Mouse (Mus musculus) spleen, postnatal 0 days (tissue): ENCODE data around the gene Olfr381. TPM values are rescaled to one million over a fixed set of nuclear protein-coding genes. Genes with fewer than 3 reads are reported as not detected.

Experiments
- polyA plus RNA-seq: library from polyadenylated mRNA; unstranded; fragments of >200 nt; fragmentation: Nextera tagmentation; extraction: Ambion mirVana; gene quantifications from 2 replicates; pipeline ENCODE4 v1.2.1, GENCODE M21; 2015

Gene Olfr381
- polyA plus RNA-seq = not detected in 2 replicates

GRCm38 (mm10) chr11:73491503-73491902 is at the start of gene Olfr381:
Gene Olfr381 (minus strand): TSS chr11:73491603.

DNA sequence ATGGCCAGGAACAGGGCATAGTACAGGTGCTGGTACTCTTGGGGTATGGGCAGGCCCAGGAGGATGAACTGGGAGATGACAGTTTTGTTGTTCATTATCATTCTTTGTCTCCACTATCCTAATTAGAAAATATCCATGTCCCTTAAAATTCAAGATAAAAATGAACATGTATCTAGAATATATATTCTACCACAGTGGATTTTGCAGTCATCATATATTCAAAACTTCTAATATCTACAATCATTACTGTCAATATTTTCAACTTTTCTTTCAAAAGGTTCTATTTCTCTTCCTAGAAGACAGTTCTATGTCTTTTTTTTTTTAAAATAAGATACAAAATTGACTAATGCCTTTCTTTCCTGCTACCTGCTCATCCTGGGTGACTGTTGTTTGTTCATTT is 25.7 kb upstream of the Olfr381 start, which contains the start of gene Olfr382:
TSS of gene Olfr382 (minus strand) at position 101 of the 400 bp plus-strand sequence.

GRCm38 (mm10) chr11:73457408-73457807 is 34.0 kb downstream of the Olfr381 start, which contains the start of gene Olfr380:
Gene Olfr380 (minus strand): TSS chr11:73457508.

Other genes starting within 250 kb of the Olfr381 start
- 0.13 and 0.20 TPM in 2 replicates for gene Trpv3, start 224.2 kb downstream of the Olfr381 start, polyA plus RNA-seq
- 0.70 and 1.2 TPM in 2 replicates for gene Aspa, start 162.0 kb downstream of the Olfr381 start, polyA plus RNA-seq
- not detected in 2 replicates for gene Gm49340, start 161.9 kb downstream of the Olfr381 start, polyA plus RNA-seq
- gene Spata22, start 161.9 kb downstream of the Olfr381 start, polyA plus RNA-seq = not detected in 2 replicates
- gene Olfr20, start 140.8 kb downstream of the Olfr381 start, polyA plus RNA-seq = not detected in 2 replicates
- not detected in 2 replicates for gene Olfr376, start 120.4 kb downstream of the Olfr381 start, polyA plus RNA-seq
- gene Olfr1, start 92.0 kb downstream of the Olfr381 start, polyA plus RNA-seq = not detected in 2 replicates
- gene Olfr378, start 63.1 kb downstream of the Olfr381 start, polyA plus RNA-seq = not detected in 2 replicates
- not detected in 2 replicates for gene Olfr380, start 34.1 kb downstream of the Olfr381 start, polyA plus RNA-seq
- gene Olfr382, start 25.6 kb upstream of the Olfr381 start, polyA plus RNA-seq = not detected in 2 replicates
- gene Olfr385, start 101.4 kb upstream of the Olfr381 start, polyA plus RNA-seq = not detected in 2 replicates
- not detected in 2 replicates for gene Olfr384, start 107.0 kb upstream of the Olfr381 start, polyA plus RNA-seq
- not detected in 2 replicates for gene Zfp735, start 197.2 kb upstream of the Olfr381 start, polyA plus RNA-seq